Mouse (Mus musculus): ENCODE measurements around the gene Kdm2a.

GRCm38 (mm10) chr19:4290749-4291148 lies 107.3 kb downstream of the Kdm2a start:
- TF ChIP-seq CTCF (conservative IDR thresholded peaks at IDR 0.05; ENCODE audit: insufficient read depth, insufficient read length, low read depth, low read length) (no peak), POLR2A (IDR thresholded peaks at IDR 0.05; ENCODE audit: low read depth, low read length) (no peak)

Data from kidney, adult 2 months (tissue).